Mouse (Mus musculus): ENCODE measurements around the gene H2-DMb2.

GRCm38 (mm10) chr17:34164202-34164895 is 21.2 kb downstream of the H2-DMb2 start:
- TF ChIP-seq POLR2A (IDR thresholded peaks at IDR 0.05; ENCODE audit: borderline replicate concordance, low read depth, low read length) (no peak), CTCF (IDR thresholded peaks at IDR 0.05; ENCODE audit: low read depth, low read length) (no peak)

All from bone marrow macrophage, adult 2 months (primary cell).